Mouse (Mus musculus) v-Abl transformed pro-B cells (cell line): Measurements from ENCODE around the gene Vav3.

Source experiments
- in situ Hi-C, 2 experiments: fragments of 400-800 bp; cut with MboI; formaldehyde crosslinking; loops; one replicate each; pipeline ENCODE4 v1.15.1; 2025; ENCODE audit not compliant: unreplicated experiment in 2 of 2

The Vav3 gene

GRCm38 (mm10) chr3:109490561-109491296, 150.3 kb downstream of the Vav3 start:
- in situ Hi-C loops: loop anchor here (10.0 to 25.0 kb wide), 7 partner anchors 428 to 1086 kb away; partner anchors contain the start of genes 1700013F07Rik (in 1 of the 2) and 5330417C22Rik (in 1 of the 2)

DNA sequence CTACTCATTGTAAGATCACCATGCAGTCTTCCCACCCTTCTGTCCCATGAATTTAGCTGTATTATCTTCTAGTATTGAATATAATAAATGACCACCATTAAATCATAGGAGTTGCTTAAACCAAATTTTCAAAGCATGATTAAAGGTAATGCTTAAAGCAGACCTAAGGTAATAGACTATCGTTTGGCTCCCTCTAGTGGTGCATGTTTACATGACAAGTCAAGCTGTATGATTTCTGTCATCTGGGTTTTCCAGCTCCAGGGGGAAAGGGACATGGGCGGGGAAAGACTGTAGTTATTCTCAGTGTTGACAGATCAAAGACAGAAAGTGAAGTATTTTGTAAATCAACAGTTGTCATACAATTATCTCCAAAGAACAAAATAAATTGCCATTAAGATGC, 151.1 kb downstream of the Vav3 start:
- in situ Hi-C loops: loop anchor here (10.0 to 25.0 kb wide), 7 partner anchors 429 to 1087 kb away; partner anchors contain the start of genes 1700013F07Rik (in 1 of the 2) and 5330417C22Rik (in 1 of the 2)

- in situ Hi-C loops: loop anchor here (10.0 to 25.0 kb wide), 7 partner anchors 434 to 1092 kb away; partner anchors contain the start of genes 1700013F07Rik (in 1 of the 2) and 5330417C22Rik (in 1 of the 2)
These were observed 156.0 kb downstream of the Vav3 start for GRCm38 (mm10) chr3:109496461-109496860.

GRCm38 (mm10) chr3:109497074-109497473, 156.6 kb downstream of the Vav3 start:
- in situ Hi-C loops: loop anchor here (10.0 to 25.0 kb wide), 7 partner anchors 435 to 1092 kb away; partner anchors contain the start of genes 1700013F07Rik (in 1 of the 2) and 5330417C22Rik (in 1 of the 2)

DNA sequence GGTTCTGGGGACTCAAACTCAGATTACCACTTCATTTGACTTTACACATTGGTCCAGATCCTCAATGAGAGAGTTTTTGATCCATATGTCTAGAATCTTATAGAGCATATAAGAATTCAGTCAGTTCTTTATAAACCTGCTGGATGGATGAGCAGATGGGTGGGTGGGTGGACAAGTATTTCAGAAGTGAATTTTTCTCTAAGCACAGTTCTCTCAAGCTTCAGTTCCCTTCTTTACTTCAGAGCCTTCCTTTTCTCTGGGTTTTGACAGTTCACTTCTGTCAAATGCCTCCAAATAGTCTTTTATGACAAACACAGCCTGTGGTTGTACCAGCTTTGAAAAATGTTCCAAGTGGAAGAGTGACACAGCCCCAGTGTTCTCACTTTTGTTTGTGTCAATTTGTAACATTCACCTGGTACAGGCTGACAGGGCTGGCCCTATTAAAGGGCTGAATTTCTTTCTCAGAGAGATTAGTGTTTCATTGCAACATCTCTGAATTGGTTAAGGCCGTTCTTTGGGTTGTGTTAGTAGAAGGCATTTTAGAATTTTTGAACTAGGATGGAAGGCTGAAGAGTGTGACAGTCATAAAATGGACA, 159.5 kb downstream of the Vav3 start:
- in situ Hi-C loops: loop anchor here (10.0 to 25.0 kb wide), 7 partner anchors 438 to 1095 kb away; partner anchors contain the start of genes 1700013F07Rik (in 1 of the 2) and 5330417C22Rik (in 1 of the 2)

GRCm38 (mm10) chr3:109509784-109510183, 169.3 kb downstream of the Vav3 start:
- in situ Hi-C loops: no loop called here

DNA sequence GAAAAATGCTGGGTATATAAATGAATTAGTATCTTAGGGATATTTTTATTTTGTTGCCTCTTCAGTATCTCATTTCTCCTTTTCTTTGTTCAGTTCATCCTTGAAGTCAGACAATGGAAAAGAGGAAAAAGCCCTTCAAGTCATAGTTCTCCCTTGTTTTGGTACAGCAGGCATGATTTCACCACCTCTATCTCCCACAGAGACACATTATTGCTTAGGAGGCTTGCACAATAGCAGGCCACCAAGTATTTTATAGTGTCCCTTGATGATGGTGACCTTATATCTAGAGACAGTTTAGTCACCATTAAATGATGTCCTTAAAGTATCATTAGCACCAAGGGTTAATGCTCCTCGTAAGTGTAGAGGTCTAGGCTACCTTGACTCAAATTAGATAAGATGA, 171.4 kb downstream of the Vav3 start:
- in situ Hi-C loops: no loop called here

DNA sequence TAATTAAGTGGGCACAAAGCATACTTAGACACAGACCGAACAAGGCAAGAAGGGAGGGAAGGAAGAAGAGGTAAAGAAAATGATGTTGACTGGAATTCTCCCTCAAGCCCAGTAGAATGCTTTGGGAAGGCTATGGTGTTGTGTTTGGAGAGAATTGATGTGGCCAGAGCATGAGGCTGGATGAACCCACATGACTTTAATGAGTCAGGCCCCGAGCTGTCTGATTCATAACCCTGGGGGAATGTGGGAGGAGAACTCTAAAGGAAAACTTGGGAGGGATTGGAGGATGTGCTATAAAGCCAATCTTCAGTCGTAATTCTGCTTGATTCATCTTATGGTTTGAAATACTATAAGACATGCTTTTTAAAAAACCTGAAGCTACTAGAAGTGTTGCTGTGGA, 175.0 kb downstream of the Vav3 start:
- in situ Hi-C loops: no loop called here

- in situ Hi-C loops: no loop called here
These were observed 175.9 kb downstream of the Vav3 start for GRCm38 (mm10) chr3:109516372-109516771.

DNA sequence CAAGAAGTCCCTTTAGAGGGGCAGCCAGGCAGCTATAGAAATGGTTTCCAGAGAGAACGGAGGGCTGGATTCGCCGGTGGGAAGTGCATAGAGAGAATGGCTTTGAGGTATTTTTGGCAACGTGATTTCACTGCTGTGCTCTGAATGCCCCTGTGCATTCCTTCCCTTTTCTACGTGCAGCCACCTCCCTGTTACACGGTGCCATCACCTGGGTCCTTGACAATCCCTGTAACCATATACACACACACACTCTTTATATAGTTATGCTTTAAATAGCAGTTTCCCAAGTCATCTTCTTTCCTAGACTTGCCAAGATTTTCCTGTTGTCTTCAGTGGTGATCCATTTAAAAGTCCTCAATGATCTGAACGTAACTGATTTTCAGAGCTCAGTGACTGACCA, 181.7 kb downstream of the Vav3 start:
- in situ Hi-C loops: no loop called here

DNA sequence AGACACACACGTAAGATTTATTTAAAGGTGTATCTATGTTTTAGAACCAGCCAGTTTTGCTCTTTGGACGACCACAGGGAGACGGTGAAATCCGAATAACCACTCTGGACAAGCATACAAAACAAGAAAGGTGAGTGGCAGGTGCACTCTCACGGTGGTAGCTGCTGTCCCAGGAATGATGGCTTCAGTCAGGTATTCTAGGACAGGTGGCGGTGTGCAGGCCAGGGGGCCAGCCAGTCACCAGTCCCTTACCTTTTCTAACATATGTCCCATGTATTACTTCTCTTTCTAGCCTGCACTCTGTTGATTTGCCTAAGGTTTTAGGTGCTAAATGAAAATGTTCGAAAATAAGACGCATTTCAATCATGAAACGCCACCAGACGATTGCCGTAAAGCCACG, 185.4 kb downstream of the Vav3 start:
- in situ Hi-C loops: loop anchor here in 1 of 2 experiments (25.0 kb wide), 1 partner anchor 1811 kb away; no protein-coding TSS in a partner anchor

- in situ Hi-C loops: loop anchor here in 1 of 2 experiments (25.0 kb wide), 1 partner anchor 1811 kb away; no protein-coding TSS in a partner anchor
These were observed 185.8 kb downstream of the Vav3 start for GRCm38 (mm10) chr3:109526246-109526645.

GRCm38 (mm10) chr3:109526651-109527050, 186.2 kb downstream of the Vav3 start:
- in situ Hi-C loops: loop anchor here in 1 of 2 experiments (25.0 kb wide), 1 partner anchor 1811 kb away; no protein-coding TSS in a partner anchor

DNA sequence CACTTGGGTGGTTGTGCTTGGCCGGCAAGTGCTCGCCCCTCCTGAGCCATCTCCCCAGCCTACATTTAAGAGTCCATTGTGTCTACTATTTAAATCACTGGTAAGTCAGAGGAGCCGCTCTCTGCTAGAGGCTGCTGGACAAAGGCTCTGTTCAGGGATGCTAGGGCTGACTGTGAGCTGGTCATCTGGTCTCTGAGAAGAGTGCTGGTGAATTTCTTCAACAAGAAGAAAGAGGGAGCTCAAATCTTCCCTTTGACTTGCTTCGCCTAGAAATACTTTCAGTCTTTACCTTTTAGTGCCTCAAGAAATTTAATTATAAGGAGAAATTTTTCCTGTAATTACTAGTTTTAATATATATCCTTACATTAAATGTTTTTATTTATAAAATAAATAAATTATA, 188.2 kb downstream of the Vav3 start:
- in situ Hi-C loops: loop anchor here in 1 of 2 experiments (25.0 kb wide), 1 partner anchor 1809 kb away; no protein-coding TSS in a partner anchor

GRCm38 (mm10) chr3:109537686-109538085, 197.2 kb downstream of the Vav3 start:
- in situ Hi-C loops: loop anchor here in 1 of 2 experiments (25.0 kb wide), 1 partner anchor 1800 kb away; no protein-coding TSS in a partner anchor

GRCm38 (mm10) chr3:109540009-109540408, 199.6 kb downstream of the Vav3 start:
- in situ Hi-C loops: loop anchor here in 1 of 2 experiments (25.0 kb wide), 1 partner anchor 1797 kb away; no protein-coding TSS in a partner anchor

- in situ Hi-C loops: loop anchor here in 1 of 2 experiments (25.0 kb wide), 1 partner anchor 1793 kb away; no protein-coding TSS in a partner anchor
These were observed 204.2 kb downstream of the Vav3 start for GRCm38 (mm10) chr3:109544476-109545221.

- in situ Hi-C loops: no loop called here
These were observed 216.9 kb downstream of the Vav3 start for GRCm38 (mm10) chr3:109557329-109557728.

DNA sequence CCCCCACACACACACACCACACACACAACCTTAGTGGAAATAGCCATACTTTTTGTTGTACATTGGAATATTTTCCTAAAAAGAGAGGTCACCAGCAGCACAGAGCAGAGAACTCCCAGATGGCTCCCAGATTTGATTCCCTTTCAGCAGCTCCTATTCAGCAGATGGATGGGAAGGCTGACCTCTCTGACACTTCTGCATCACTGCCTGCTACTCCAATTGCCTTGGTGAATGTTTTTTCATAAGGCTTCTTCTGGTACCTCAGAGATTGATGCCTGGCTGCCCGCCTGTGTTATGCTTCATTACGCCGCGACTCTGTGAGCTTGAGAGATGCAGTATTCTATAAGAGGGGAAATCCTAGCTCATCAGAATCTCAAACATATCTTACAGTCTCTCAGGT, 220.8 kb downstream of the Vav3 start:
- in situ Hi-C loops: no loop called here

DNA sequence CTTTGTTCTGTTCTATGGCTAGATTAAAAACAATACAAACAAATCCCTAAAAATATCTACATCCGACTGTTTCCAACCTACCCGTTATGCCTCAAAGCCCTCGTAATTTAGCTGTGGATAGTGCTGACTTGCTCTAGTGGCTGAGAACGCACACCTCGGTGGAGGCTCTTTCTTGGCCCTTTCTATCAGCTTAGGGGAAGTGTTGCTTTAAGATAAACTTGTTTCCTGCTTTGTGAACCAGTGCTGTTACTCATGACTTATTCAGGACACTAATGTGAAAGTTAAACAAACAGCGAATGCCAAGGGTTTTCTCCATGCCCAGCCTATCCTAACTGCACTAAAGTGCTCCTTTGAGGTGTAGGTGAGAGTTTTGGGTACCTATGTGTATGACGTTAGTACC, 221.3 kb downstream of the Vav3 start:
- in situ Hi-C loops: no loop called here
